11 mouse cellular contexts compared by ENCODE assay signal in genomic region chr14:48668761-48669303, GRCm38 (mm10). TPM values are rescaled to one million over a fixed set of nuclear protein-coding genes. Genes with fewer than 3 reads are reported as not detected.
DNase-seq lines count a peak whose midpoint lies in the region; ATAC-seq and TF ChIP-seq lines count a peak whose summit lies in the region.
"Had no signal": no experiment of that assay in that cellular context is flagged by ENCODE, and none has a peak within 500 bp of the region (broad histone marks: within the 10 kb centered on the region; RNA-seq: fewer than 3 reads in every experiment).

No protein-coding gene starts in this region.

- H3K27ac ChIP-seq in kidney, postnatal 0 days = no peak overlapping the region
- H3K27ac ChIP-seq in kidney, adult 2 months (ENCODE audit: insufficient read depth, low read depth, low read length) = no peak overlapping the region
- peak overlapping the region; percentile 74 for H3K27ac ChIP-seq in hindbrain, embryonic 10.5 days
- peak overlapping the region; percentile 91 for H3K27ac ChIP-seq in midbrain, embryonic 14.5 days (replicated peaks; ENCODE audit: low read depth, low read length)

- no peak for TF ChIP-seq POLR2A in kidney, adult 2 months (IDR thresholded peaks at IDR 0.05; ENCODE audit: low read depth, low read length)

- H3K4me2 ChIP-seq in kidney, postnatal 0 days (ENCODE audit: low read length) = no peak overlapping the region
- H3K4me2 ChIP-seq in midbrain, embryonic 14.5 days (ENCODE audit: low read length) = peak overlapping the region; percentile 86

- ATAC-seq in kidney, postnatal 0 days (replicated peaks; ENCODE audit: low FRiP score, low read depth) = 0 out of 2 replicates have a peak, but pooled peaks have one; percentile 17
- 0 out of 2 replicates have a peak, but pooled peaks have one; percentile 39 for ATAC-seq in midbrain, embryonic 14.5 days (ENCODE audit: low FRiP score, low TSS enrichment)

- DNase-seq in kidney, postnatal 0 days (ENCODE audit: low spot score) = no peak
- DNase-seq in kidney, adult 2 months = no peak
- peak; percentile 54 to 57 for DNase-seq in cerebellum, postnatal 14 days
- peak; percentile 62 for DNase-seq in hindbrain, embryonic 10.5 days (ENCODE audit: low spot score)
- peak; percentile 73 for DNase-seq in midbrain, embryonic 14.5 days
- no peak for DNase-seq in Muller cell, postnatal 12 days (ENCODE audit: inconsistent ontology term)
- DNase-seq in adrenal gland, postnatal 4 days (ENCODE audit: low spot score in 2 of 2) = no peak
- no peak for DNase-seq in right cerebral cortex, postnatal 14 days
- DNase-seq: kidney, adult 8-10 months; lung, postnatal 10 days had no signal

- H3K27me3 ChIP-seq in kidney, postnatal 0 days (ENCODE audit: insufficient read depth, low read length) = peaks cover 89% of the 10 kb centered on the region
- peaks cover 27% of the 10 kb centered on the region for H3K27me3 ChIP-seq in kidney, adult 2 months (replicated peaks; ENCODE audit: control insufficient read depth, insufficient read depth, low read length)
- H3K27me3 ChIP-seq in hindbrain, embryonic 10.5 days (ENCODE audit: insufficient read depth, poor library complexity, severe bottlenecking) = peaks cover 100% of the 10 kb centered on the region
- H3K27me3 ChIP-seq in midbrain, embryonic 14.5 days (ENCODE audit: control insufficient read depth, insufficient read depth, low read length) = peaks cover 7% of the 10 kb centered on the region; the same call in 1 of the 2 replicates

- H3K4me3 ChIP-seq in kidney, postnatal 0 days (replicated peaks; ENCODE audit: low read depth, low read length) = no peak overlapping the region
- H3K4me3 ChIP-seq in kidney, adult 2 months (ENCODE audit: insufficient read depth, low read depth, low read length) = no peak overlapping the region
- peak overlapping the region; percentile 38 for H3K4me3 ChIP-seq in hindbrain, embryonic 10.5 days
- H3K4me3 ChIP-seq in midbrain, embryonic 14.5 days (replicated peaks; ENCODE audit: low read depth, low read length) = peak overlapping the region; percentile 58

- no peak for TF ChIP-seq CTCF in kidney, postnatal 0 days (IDR thresholded peaks at IDR 0.05; ENCODE audit: low read depth)
- no peak for TF ChIP-seq CTCF in kidney, adult 2 months (conservative IDR thresholded peaks at IDR 0.05; ENCODE audit: insufficient read depth, insufficient read length, low read depth, low read length)

- H3K4me1 ChIP-seq in kidney, postnatal 0 days (replicated peaks; ENCODE audit: insufficient read depth, low read length) = 0 out of 2 replicates have a peak, but pooled peaks cover 5% of the 10 kb centered on the region
- peaks cover 9% of the 10 kb centered on the region for H3K4me1 ChIP-seq in kidney, adult 2 months (ENCODE audit: control insufficient read depth, insufficient read depth, low read length)
- H3K4me1 ChIP-seq in hindbrain, embryonic 10.5 days (replicated peaks) = peaks cover 35% of the 10 kb centered on the region
- H3K4me1 ChIP-seq in midbrain, embryonic 14.5 days (ENCODE audit: control insufficient read depth, insufficient read depth, low read length) = peaks cover 4% of the 10 kb centered on the region

- H3K9me3 ChIP-seq in kidney, postnatal 0 days (replicated peaks; ENCODE audit: low read length) = no peaks in the 10 kb centered on the region
- no peaks in the 10 kb centered on the region for H3K9me3 ChIP-seq in hindbrain, embryonic 10.5 days
- no peaks in the 10 kb centered on the region for H3K9me3 ChIP-seq in midbrain, embryonic 14.5 days (ENCODE audit: control insufficient read depth, low read length)

- H3K9ac ChIP-seq in kidney, postnatal 0 days (ENCODE audit: low read depth, low read length) = no peak overlapping the region
- H3K9ac ChIP-seq in midbrain, embryonic 14.5 days (replicated peaks; ENCODE audit: low read length) = peak overlapping the region; percentile 76

- H3K36me3 ChIP-seq in kidney, postnatal 0 days (ENCODE audit: insufficient read depth, low read length) = no peaks in the 10 kb centered on the region
- no peaks in the 10 kb centered on the region for H3K36me3 ChIP-seq in kidney, adult 2 months (ENCODE audit: control insufficient read depth, insufficient read depth, low read length)
- H3K36me3 ChIP-seq in hindbrain, embryonic 10.5 days = no peaks in the 10 kb centered on the region
- H3K36me3 ChIP-seq in midbrain, embryonic 14.5 days (ENCODE audit: control insufficient read depth, insufficient read depth, low read length) = no peaks in the 10 kb centered on the region

- under 1% methylated on average over 29 of the region's 29 CpGs for WGBS in kidney, postnatal 0 days
- WGBS in kidney, adult 2 months = 4% methylated on average over 29 of the region's 29 CpGs
- WGBS in hindbrain, embryonic 10.5 days = under 1% methylated on average over 29 of the region's 29 CpGs
- WGBS in midbrain, embryonic 14.5 days = 1% methylated on average over 29 of the region's 29 CpGs

RNA-seq across cellular contexts. Expression of gene Otx2, which starts 4.8 kb away (rescaled TPM):
- polyA plus RNA-seq in kidney, postnatal 0 days (2015; fragmentation: Nextera tagmentation; extraction: Ambion mirVana) = not detected in 2 replicates
- not detected in 2 replicates for polyA plus RNA-seq in kidney, adult 2 months (2012; rRNA removed)
- polyA plus RNA-seq in hindbrain, embryonic 10.5 days (2016; fragmentation: Nextera tagmentation; extraction: Ambion mirVana) = 15.4 and 19.3 TPM in 2 replicates
- 103 and 129 TPM in 2 replicates for polyA plus RNA-seq in midbrain, embryonic 14.5 days (2014; fragmentation: Nextera tagmentation; extraction: Ambion mirVana)
- total RNA-seq in adrenal gland, postnatal 4 days (2021) = not detected
- total RNA-seq: gastrocnemius, adult 8-10 months had no signal

Comparison
In these comparisons a context has a peak if more than half of its experiments do, and no peak if none do; other contexts are left out.
1. DNase-seq: peak in cerebellum, postnatal 14 days (2 of 2), hindbrain, embryonic 10.5 days (single experiment) and midbrain, embryonic 14.5 days (single experiment); none in kidney, postnatal 0 days (single experiment), kidney, adult 2 months (single experiment), Muller cell, postnatal 12 days (single experiment), adrenal gland, postnatal 4 days (0 of 2) and right cerebral cortex, postnatal 14 days (single experiment).
2. H3K27ac ChIP-seq: peak in hindbrain, embryonic 10.5 days (single experiment) and midbrain, embryonic 14.5 days (single experiment); none in kidney, postnatal 0 days (single experiment) and kidney, adult 2 months (single experiment).
3. H3K4me3 ChIP-seq: peak in hindbrain, embryonic 10.5 days (single experiment) and midbrain, embryonic 14.5 days (single experiment); none in kidney, postnatal 0 days (single experiment) and kidney, adult 2 months (single experiment).
4. RNA of gene Otx2, which starts 4.8 kb away (polyA plus RNA-seq): 103 to 129 TPM in midbrain, embryonic 14.5 days and 15.4 to 19.3 TPM in hindbrain, embryonic 10.5 days; not detected in kidney, postnatal 0 days and not detected in kidney, adult 2 months; every median in the first group is over 10 times any median in the second.